Mouse (Mus musculus) kidney, adult 2 months (tissue): ENCODE data around the gene Cbln3. TPM values are rescaled to one million over a fixed set of nuclear protein-coding genes. Genes with fewer than 3 reads are reported as not detected.
A peak's percentile ranks its signal among the peaks of the same experiment; 100 is the strongest.

ENCODE experiments used
- DNase-seq: peaks from one replicate; pipeline ENCODE4 v3.0.0; 2021
- H3K27ac ChIP-seq: fragments of 200-500 bp; 2 replicates; pipeline ENCODE4 v1.5.1; 2012; ENCODE audit warnings: low read depth, low read length, control low read depth, inconsistent platforms; ENCODE audit not compliant: insufficient read depth
- H3K27me3 ChIP-seq: fragments of 200-500 bp; replicated peaks from 2 replicates; pipeline ENCODE4 v1.6.1; 2012; ENCODE audit warnings: mild to moderate bottlenecking, moderate library complexity, low read length, inconsistent platforms; ENCODE audit not compliant: control insufficient read depth, insufficient read depth
- H3K36me3 ChIP-seq: fragments of 200-500 bp; 2 replicates; pipeline ENCODE4 v1.6.1; 2012; ENCODE audit warnings: mild to moderate bottlenecking, moderate library complexity, low read length, inconsistent platforms; ENCODE audit not compliant: control insufficient read depth, insufficient read depth
- H3K4me1 ChIP-seq: fragments of 200-500 bp; 2 replicates; pipeline ENCODE4 v1.6.1; 2011; ENCODE audit warnings: low read length; ENCODE audit not compliant: control insufficient read depth, insufficient read depth
- H3K4me3 ChIP-seq: fragments of 200-500 bp; 2 replicates; pipeline ENCODE4 v1.5.1; 2011; ENCODE audit warnings: mild to moderate bottlenecking, low read depth, low read length, control low read depth; ENCODE audit not compliant: insufficient read depth
- CTCF ChIP-seq: fragments of 200-500 bp; conservative IDR thresholded peaks from 2 replicates; pipeline ENCODE4 v1.5.1; 2011; ENCODE audit warnings: low read depth, mild to moderate bottlenecking, control low read depth, low read length, moderate library complexity, mixed read lengths; ENCODE audit not compliant: insufficient read depth, insufficient read length
- POLR2A ChIP-seq: fragments of 200-500 bp; IDR thresholded peaks from one replicate; pipeline ENCODE4 v1.6.1; 2011; ENCODE audit warnings: low read depth, low read length, control low read depth
- WGBS: fragments of 180-500 bp; shearing (Covaris S2); methylation state at CpG from one replicate; pipeline ENCODE4 v1.1.7; 2018; 5-methylcytosine and 5-hydroxymethylcytosine counted together
- polyA plus RNA-seq: library from polyadenylated mRNA; depleted of rRNA; stranded (reverse); fragments of >200 nt; gene quantifications from 2 replicates; pipeline ENCODE4 v1.2.3, GENCODE M21; 2012

Gene Cbln3
- polyA plus RNA-seq, 1 experiment, result 0.13 TPM

DNA sequence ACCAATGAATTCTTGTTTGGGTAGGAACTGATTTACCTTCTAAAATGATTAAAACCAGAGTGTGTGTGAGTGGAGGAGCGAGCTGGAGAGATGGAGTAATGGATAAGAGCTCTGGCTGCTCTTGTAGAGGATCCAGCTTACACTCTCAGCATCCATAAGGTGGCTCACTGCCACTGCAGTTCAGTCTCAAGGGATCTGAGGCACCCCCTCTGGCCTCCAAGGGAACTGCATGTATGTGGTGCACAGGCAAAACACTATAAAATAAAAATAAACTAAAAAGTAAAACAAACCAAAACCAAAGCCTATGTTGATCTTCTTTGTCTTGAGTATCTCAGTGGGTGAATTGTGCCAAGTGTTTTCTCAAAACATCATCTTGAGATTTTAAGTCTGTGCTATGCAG lies 4.6 kb downstream of the Cbln3 start:
- peak; percentile 87 for DNase-seq
- 45% methylated on average over 1 of the region's 1 CpGs for WGBS
- H3K27ac ChIP-seq, result no peak overlapping the region

DNA sequence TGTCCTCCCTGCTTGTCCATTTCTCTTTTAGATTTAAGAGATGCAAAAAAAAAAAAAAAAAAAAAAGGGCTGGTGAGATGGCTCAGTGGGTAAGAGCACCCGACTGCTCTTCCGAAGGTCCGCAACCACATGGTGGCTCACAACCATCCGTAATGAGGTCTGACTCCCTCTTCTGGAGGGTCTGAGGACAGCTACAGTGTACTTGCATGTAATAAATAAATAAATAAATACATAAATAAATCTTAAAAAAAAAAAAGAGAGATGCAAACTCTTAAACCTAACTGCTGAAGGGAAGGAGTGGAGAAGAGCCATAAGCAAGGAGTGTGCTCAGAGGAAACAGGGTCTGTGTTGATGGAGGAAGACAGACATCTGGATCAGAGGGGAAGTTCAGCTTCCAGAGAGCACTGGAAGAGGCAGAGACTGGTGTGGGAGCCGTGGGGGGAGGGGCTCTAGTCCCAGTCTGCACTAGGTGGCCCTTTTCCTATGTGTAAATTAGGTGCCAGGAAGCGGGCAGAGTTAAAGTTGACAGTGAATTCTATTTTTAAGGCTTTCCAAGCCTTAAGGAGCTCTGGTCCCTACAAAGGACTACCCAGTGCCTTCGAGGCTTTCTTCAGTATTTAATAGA lies 5.8 kb downstream of the Cbln3 start:
- no peak for DNase-seq
- H3K27ac ChIP-seq, result no peak overlapping the region
- peaks cover 10% of the 10 kb centered on the region; the same call in 1 of the 2 replicates for H3K4me1 ChIP-seq
- no peak overlapping the region for H3K4me3 ChIP-seq
- 13% methylated on average over 7 of the region's 7 CpGs for WGBS
- no peaks in the 10 kb centered on the region for H3K36me3 ChIP-seq
- no peaks in the 10 kb centered on the region for H3K27me3 ChIP-seq
- TF ChIP-seq POLR2A, result no peak
- no peak for TF ChIP-seq CTCF

More for the DNA sequence above, 4.6 kb downstream of the Cbln3 start:
- H3K36me3 ChIP-seq, result no peaks in the 10 kb centered on the region
- TF ChIP-seq CTCF (peak; percentile 94), POLR2A (no peak)
- no peaks in the 10 kb centered on the region for H3K27me3 ChIP-seq
- H3K4me1 ChIP-seq, result peaks cover 10% of the 10 kb centered on the region; the same call in 1 of the 2 replicates
- H3K4me3 ChIP-seq, result no peak overlapping the region

DNA sequence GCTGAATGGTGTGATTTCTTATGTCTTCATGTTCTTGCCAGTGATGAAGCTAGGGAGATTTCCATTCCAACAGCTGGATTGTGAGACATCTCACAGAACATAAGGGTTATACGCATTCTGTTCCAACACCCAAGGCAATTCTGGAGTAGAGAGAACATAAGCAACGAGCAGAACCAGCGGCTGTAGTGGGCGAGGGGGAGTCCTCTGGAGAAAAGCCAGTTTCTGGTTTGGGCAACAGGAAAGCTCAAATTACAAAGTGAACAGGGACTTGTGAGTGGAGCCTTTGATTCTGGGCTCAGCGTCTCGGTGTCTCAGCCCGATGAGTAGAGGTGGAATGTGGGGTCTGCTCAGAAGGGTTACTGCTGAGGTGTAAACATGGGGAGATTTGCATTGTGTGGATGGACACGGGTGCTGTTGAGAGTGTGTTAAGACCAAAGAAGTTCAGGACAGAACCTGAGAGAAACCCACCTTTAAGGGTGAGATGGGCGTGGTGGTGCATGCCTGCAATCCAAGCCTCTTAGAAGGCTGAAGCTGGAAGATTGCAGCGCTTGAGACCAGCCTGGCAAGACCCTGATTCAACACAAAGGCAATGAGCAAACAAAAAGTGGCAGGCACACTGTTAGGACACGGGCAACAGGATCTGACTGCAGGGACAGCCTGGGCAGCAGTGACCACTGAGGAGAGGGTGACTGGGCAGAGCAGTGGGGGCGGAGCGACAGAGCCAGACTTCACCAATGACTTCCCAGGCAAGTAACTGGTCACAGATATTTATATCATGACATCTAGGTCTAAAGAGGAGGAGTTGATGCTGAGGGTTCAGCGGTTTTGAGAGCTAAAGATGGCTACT lies 6.5 kb downstream of the Cbln3 start:
- Histone ChIP-seq H3K36me3 (no peaks in the 10 kb centered on the region), H3K4me3 (no peak overlapping the region), H3K27me3 (no peaks in the 10 kb centered on the region), H3K4me1 (peaks cover 10% of the 10 kb centered on the region; the same call in 1 of the 2 replicates), H3K27ac (no peak overlapping the region)
- DNase-seq, result no peak
- TF ChIP-seq CTCF, result no peak
- no peak for TF ChIP-seq POLR2A
- 16% methylated on average over 14 of the region's 14 CpGs for WGBS

DNA sequence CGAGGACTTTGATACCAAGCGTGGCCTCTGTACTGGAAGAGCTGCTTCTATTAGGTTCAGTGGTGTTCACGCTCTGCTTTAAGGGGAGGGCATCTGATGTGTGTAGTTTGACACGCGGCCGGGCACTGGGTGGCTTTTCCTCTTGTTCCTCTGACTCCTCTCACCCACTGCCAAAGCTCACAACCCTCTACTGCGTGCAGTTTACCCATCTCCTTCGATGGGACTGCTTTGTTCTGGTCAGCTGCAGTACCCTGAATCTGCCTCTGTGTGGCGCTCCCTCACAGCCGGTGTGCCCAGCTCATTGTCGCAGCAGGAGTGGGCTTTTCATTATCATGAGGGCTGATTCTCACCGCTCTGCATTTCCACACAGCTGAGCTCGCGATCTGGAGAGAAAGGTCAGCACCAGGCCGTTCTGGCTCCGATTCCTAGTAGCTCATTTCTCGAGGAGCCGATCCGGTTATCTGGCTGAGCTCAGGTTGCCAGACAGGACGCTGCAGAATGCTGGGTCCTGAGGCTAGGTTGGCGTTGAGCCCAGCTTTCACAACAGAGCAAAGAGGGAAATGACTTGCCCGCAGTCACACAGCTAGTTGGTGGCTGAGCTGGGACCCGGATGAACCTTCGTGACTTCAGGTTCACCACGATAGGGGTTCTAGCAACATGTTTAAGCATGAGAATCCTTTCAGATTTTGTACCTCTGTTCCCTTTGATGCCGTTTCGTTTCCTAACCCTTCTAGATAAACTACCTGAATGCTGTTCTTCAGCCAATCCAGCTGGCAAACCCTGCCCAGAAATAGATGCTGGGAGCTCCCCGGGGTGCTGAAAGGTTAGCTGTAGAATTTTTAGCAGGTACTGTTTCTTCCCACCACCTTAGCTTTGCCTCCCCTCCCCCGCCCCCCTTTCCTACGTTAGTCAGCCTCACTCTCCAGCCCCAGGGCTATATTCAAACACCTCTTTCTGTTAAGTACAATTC lies 10.2 kb downstream of the Cbln3 start:
- no peaks in the 10 kb centered on the region for H3K27me3 ChIP-seq
- H3K4me1 ChIP-seq, result peaks cover 3% of the 10 kb centered on the region; the same call in 1 of the 2 replicates
- peak; percentile 95 for TF ChIP-seq CTCF
- TF ChIP-seq POLR2A, result no peak
- no peak overlapping the region for H3K27ac ChIP-seq
- H3K36me3 ChIP-seq, result no peaks in the 10 kb centered on the region
- 10% methylated on average over 30 of the region's 30 CpGs for WGBS
- H3K4me3 ChIP-seq, result peak overlapping the region; percentile 4; the same call in 1 of the 2 replicates
- peak; percentile 77 for DNase-seq

DNA sequence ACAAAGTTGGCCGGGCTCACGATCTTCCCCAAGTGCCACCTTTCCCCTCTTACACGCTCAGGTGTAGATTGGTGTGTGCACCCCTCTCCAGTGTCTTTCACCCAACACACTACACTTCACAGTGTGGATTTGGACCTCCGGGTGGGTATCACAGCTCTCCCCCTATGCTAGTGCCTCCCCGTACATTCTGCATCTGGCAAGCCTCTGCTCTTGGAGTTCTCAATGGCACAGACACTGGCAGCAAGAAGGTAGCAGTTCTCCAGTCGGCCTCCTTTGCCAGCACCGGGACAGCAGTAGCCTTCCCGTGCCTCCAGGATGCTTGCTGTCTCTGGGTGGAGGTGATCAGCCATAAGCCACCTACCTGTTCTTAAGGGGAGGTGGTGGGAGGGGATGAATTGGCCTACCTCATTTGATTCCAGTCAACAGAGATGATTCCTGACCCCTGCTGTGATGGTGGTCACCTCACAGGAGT lies 10.9 kb downstream of the Cbln3 start:
- Histone ChIP-seq H3K4me3 (no peak overlapping the region), H3K36me3 (no peaks in the 10 kb centered on the region), H3K27me3 (no peaks in the 10 kb centered on the region), H3K4me1 (peaks cover 3% of the 10 kb centered on the region; the same call in 1 of the 2 replicates), H3K27ac (no peak overlapping the region)
- TF ChIP-seq POLR2A (no peak), CTCF (no peak)
- WGBS, result 81% methylated on average over 8 of the region's 8 CpGs
- DNase-seq, result no peak

DNA sequence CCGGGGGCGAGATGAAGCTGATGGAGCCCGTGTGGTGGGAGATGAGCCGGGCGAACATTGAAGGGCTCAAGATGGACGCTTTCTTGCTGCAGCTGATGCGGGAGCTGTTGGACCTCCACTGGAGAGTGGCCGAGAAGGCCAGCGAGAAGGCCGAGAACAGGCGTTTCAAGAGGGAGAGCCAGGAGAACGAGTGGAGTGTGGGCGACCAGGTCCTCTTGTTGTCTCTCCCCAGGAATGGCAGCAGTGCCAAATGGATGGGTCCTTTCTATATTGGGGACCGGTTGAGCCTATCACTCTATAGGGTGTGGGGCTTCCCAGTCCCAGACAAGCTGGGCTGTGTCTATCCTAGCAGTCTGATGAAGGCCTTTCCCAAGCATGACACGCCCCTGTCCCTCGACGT lies 11.6 kb downstream of the Cbln3 start:
- peaks cover 3% of the 10 kb centered on the region; the same call in 1 of the 2 replicates for H3K4me1 ChIP-seq
- no peaks in the 10 kb centered on the region for H3K27me3 ChIP-seq
- no peaks in the 10 kb centered on the region for H3K36me3 ChIP-seq
- no peak overlapping the region for H3K27ac ChIP-seq
- 91% methylated on average over 17 of the region's 17 CpGs for WGBS
- H3K4me3 ChIP-seq, result no peak overlapping the region
- no peak for DNase-seq
- TF ChIP-seq POLR2A (no peak), CTCF (no peak)

DNA sequence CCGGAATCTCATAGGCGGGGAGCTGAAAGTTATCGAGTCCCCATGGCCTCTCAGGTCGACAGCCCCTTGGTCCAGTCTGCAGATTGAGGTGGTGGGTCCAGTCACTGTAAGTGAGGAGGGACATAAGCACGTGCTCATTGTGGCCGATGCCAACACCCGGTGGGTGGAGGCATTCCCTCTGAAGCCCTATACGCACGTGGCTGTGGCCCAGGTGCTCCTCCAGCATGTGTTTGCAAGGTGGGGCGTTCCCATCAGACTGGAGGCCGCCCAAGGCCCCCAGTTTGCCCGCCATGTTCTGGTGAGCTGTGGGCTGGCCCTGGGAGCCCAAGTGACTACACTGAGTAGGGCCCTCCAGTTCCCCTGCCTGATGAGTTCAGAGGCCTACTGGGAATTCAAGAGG lies 12.2 kb downstream of the Cbln3 start:
- TF ChIP-seq POLR2A (no peak), CTCF (no peak)
- 89% methylated on average over 12 of the region's 12 CpGs for WGBS
- Histone ChIP-seq H3K27ac (no peak overlapping the region), H3K36me3 (no peaks in the 10 kb centered on the region), H3K4me3 (no peak overlapping the region), H3K27me3 (no peaks in the 10 kb centered on the region), H3K4me1 (peaks cover 3% of the 10 kb centered on the region; the same call in 1 of the 2 replicates)
- no peak for DNase-seq
